10 mouse cellular contexts compared by ENCODE assay signal in genomic region chr10:85161745-85162351, GRCm38 (mm10). TPM values are rescaled to one million over a fixed set of nuclear protein-coding genes. Genes with fewer than 3 reads are reported as not detected.
A peak's percentile ranks its signal among the peaks of the same experiment; 100 is the strongest.
DNase-seq lines count a peak whose midpoint lies in the region; ATAC-seq lines count a peak whose summit lies in the region.
"Had no signal": no experiment of that assay in that cellular context is flagged by ENCODE, and none has a peak within 500 bp of the region (broad histone marks: within the 10 kb centered on the region; RNA-seq: fewer than 3 reads in every experiment).

No protein-coding gene starts in this region.

- no peak for DNase-seq in cerebellum, postnatal 4 days (ENCODE audit: low spot score in 2 of 2)
- DNase-seq in thymus, postnatal 0 days (ENCODE audit: low spot score), result peak; percentile 88
- no peak for DNase-seq in thymus, postnatal 25 days
- DNase-seq in c-Kit-positive CD71-positive TER-119-positive erythroid progenitor cells, embryonic 14.5 days (ENCODE audit: low spot score), result no peak
- no peak for DNase-seq in ovary, postnatal 14 days (ENCODE audit: low spot score)

- no peaks in the 10 kb centered on the region for H3K36me3 ChIP-seq in intestine, embryonic 16.5 days (ENCODE audit: control insufficient read depth, insufficient read depth, low read length)
- H3K36me3 ChIP-seq in intestine, embryonic 15.5 days, result no peaks in the 10 kb centered on the region
- H3K36me3 ChIP-seq: heart, embryonic 15.5 days had no signal

- H3K4me3 ChIP-seq in intestine, embryonic 16.5 days (ENCODE audit: low read length), result no peak overlapping the region
- H3K4me3 ChIP-seq in intestine, embryonic 15.5 days (replicated peaks), result no peak overlapping the region
- H3K4me3 ChIP-seq: heart, embryonic 15.5 days; megakaryocyte, embryonic 14.5 days had no signal

- no peaks in the 10 kb centered on the region for H3K4me1 ChIP-seq in intestine, embryonic 16.5 days (ENCODE audit: control insufficient read depth, insufficient read depth, low read length)
- no peaks in the 10 kb centered on the region for H3K4me1 ChIP-seq in intestine, embryonic 15.5 days (replicated peaks)

- no peak overlapping the region for H3K4me2 ChIP-seq in intestine, embryonic 16.5 days (ENCODE audit: low read depth, low read length)
- H3K4me2 ChIP-seq in intestine, embryonic 15.5 days (replicated peaks), result no peak overlapping the region
- H3K4me2 ChIP-seq: heart, embryonic 15.5 days had no signal

- no peak overlapping the region for H3K27ac ChIP-seq in intestine, embryonic 16.5 days (ENCODE audit: low read length)
- no peak overlapping the region for H3K27ac ChIP-seq in intestine, embryonic 15.5 days
- H3K27ac ChIP-seq: heart, embryonic 15.5 days had no signal

- H3K9me3 ChIP-seq in intestine, embryonic 16.5 days (ENCODE audit: control insufficient read depth, low read length), result no peaks in the 10 kb centered on the region
- H3K9me3 ChIP-seq in intestine, embryonic 15.5 days, result no peaks in the 10 kb centered on the region
- H3K9me3 ChIP-seq: heart, embryonic 15.5 days; megakaryocyte, embryonic 14.5 days had no signal

- no peaks in the 10 kb centered on the region for H3K27me3 ChIP-seq in intestine, embryonic 16.5 days (replicated peaks; ENCODE audit: control insufficient read depth, insufficient read depth, low read length)
- no peaks in the 10 kb centered on the region for H3K27me3 ChIP-seq in intestine, embryonic 15.5 days (replicated peaks)
- H3K27me3 ChIP-seq: heart, embryonic 15.5 days; megakaryocyte, embryonic 14.5 days had no signal

- WGBS in intestine, embryonic 16.5 days, result 72% methylated on average over 5 of the region's 5 CpGs
- 72% methylated on average over 5 of the region's 5 CpGs for WGBS in intestine, embryonic 15.5 days

- H3K9ac ChIP-seq in intestine, embryonic 16.5 days (ENCODE audit: low read depth, low read length), result no peak overlapping the region
- H3K9ac ChIP-seq in intestine, embryonic 15.5 days, result no peak overlapping the region
- H3K9ac ChIP-seq: heart, embryonic 15.5 days had no signal

- ATAC-seq in cerebellum, adult (ENCODE audit: insufficient number of reproducible peaks, low FRiP score, low TSS enrichment), result peak; percentile 83
- ATAC-seq in intestine, embryonic 16.5 days, result peak; percentile 72
- ATAC-seq in intestine, embryonic 15.5 days, result no peak

RNA-seq across cellular contexts. Expression of gene Cry1, which starts 23.0 kb away (rescaled TPM):
- polyA plus RNA-seq in intestine, embryonic 16.5 days (2015; fragmentation: Nextera tagmentation; extraction: Ambion mirVana), result 23.9 and 24.0 TPM in 2 replicates
- 25.6 and 28.1 TPM in 2 replicates for polyA plus RNA-seq in intestine, embryonic 15.5 days (2015; fragmentation: Nextera tagmentation; extraction: Ambion mirVana)
- 50.9 and 61.9 TPM in 2 replicates for polyA plus RNA-seq in thymus, postnatal 0 days (2015; fragmentation: Nextera tagmentation; extraction: Ambion mirVana)

RNA-seq across cellular contexts. Expression of gene Mterf2, which starts 34.0 kb away (rescaled TPM):
- polyA plus RNA-seq in intestine, embryonic 16.5 days (2015; fragmentation: Nextera tagmentation; extraction: Ambion mirVana), result 19.5 and 20.6 TPM in 2 replicates
- polyA plus RNA-seq in intestine, embryonic 15.5 days (2015; fragmentation: Nextera tagmentation; extraction: Ambion mirVana), result 17.0 and 17.5 TPM in 2 replicates
- 30.2 and 30.4 TPM in 2 replicates for polyA plus RNA-seq in thymus, postnatal 0 days (2015; fragmentation: Nextera tagmentation; extraction: Ambion mirVana)

RNA-seq across cellular contexts. Expression of gene Tmem263, which starts 59.4 kb away (rescaled TPM):
- polyA plus RNA-seq in intestine, embryonic 16.5 days (2015; fragmentation: Nextera tagmentation; extraction: Ambion mirVana), result 47.7 and 48.9 TPM in 2 replicates
- 54.1 and 60.2 TPM in 2 replicates for polyA plus RNA-seq in intestine, embryonic 15.5 days (2015; fragmentation: Nextera tagmentation; extraction: Ambion mirVana)
- 42.9 and 45.6 TPM in 2 replicates for polyA plus RNA-seq in thymus, postnatal 0 days (2015; fragmentation: Nextera tagmentation; extraction: Ambion mirVana)

RNA-seq across cellular contexts. Expression of gene Fhl4, which starts 59.6 kb away (rescaled TPM):
- 0.26 and 0.45 TPM in 2 replicates for polyA plus RNA-seq in intestine, embryonic 16.5 days (2015; fragmentation: Nextera tagmentation; extraction: Ambion mirVana)
- 0.41 and 0.67 TPM in 2 replicates for polyA plus RNA-seq in intestine, embryonic 15.5 days (2015; fragmentation: Nextera tagmentation; extraction: Ambion mirVana)
- polyA plus RNA-seq in thymus, postnatal 0 days (2015; fragmentation: Nextera tagmentation; extraction: Ambion mirVana), result 1.8 and 1.9 TPM in 2 replicates
